Mouse (Mus musculus) T-cell, adult 66 days (primary cell): ENCODE results near the gene Dgcr6. TPM values are rescaled to one million over a fixed set of nuclear protein-coding genes. Genes with fewer than 3 reads are reported as not detected.

Experiments used
- total RNA-seq, 2 experiments: library from RNA; stranded (reverse); gene quantifications; 3 replicates in 1 of 2; 4 replicates in 1 of 2; pipeline ENCODE4 v1.2.4; 2023

The Dgcr6 gene
- total RNA-seq: 10 to 100 TPM in 1 of 2 experiments, 1 to 10 TPM in 1; 7.5 to 10.2 TPM

GRCm38 (mm10) chr16:18052731-18053202 is at the start of gene Dgcr6:
TSS of gene Dgcr6 (plus strand) at chr16:18052860.

Other genes with a start within 250 kb of the Dgcr6 start
- gene B830017H08Rik, start 219.7 kb upstream of the Dgcr6 start, total RNA-seq: not detected
- 10 to 100 TPM; 19.0 to 21.9 TPM for gene Car15, start 214.5 kb upstream of the Dgcr6 start, total RNA-seq
- 1 to 10 TPM; 5.5 to 5.7 TPM for gene Gm20518, start 161.2 kb upstream of the Dgcr6 start, total RNA-seq
- gene Tssk1, start 158.6 kb upstream of the Dgcr6 start, total RNA-seq: not detected
- 10 to 100 TPM; 79.5 to 79.9 TPM for gene Dgcr2, start 154.3 kb upstream of the Dgcr6 start, total RNA-seq
- gene Tssk2, start 154.2 kb upstream of the Dgcr6 start, total RNA-seq: not detected
- gene Ess2, start 141.5 kb upstream of the Dgcr6 start, total RNA-seq: 10 to 100 TPM; 72.0 to 81.4 TPM
- gene Gsc2, start 137.8 kb upstream of the Dgcr6 start, total RNA-seq: not detected
- 10 to 100 TPM; 20.5 to 25.4 TPM for gene Slc25a1, start 124.6 kb upstream of the Dgcr6 start, total RNA-seq
- under 1 TPM in 1 of 2 experiments, not detected in 1; 0.79 TPM for gene Vpreb2, start 72.4 kb upstream of the Dgcr6 start, total RNA-seq
- gene Prodh, start 37.3 kb downstream of the Dgcr6 start, total RNA-seq: 1 to 10 TPM; 4.9 to 6.8 TPM
- not detected for gene Rtn4r, start 74.8 kb downstream of the Dgcr6 start, total RNA-seq
- not detected for gene Ccdc188, start 165.0 kb downstream of the Dgcr6 start, total RNA-seq
- gene Zdhhc8, start 182.3 kb downstream of the Dgcr6 start, total RNA-seq: 10 to 100 TPM; 32.9 to 39.7 TPM
- gene Trmt2a, start 195.8 kb downstream of the Dgcr6 start, total RNA-seq: 10 to 100 TPM; 76.2 to 88.4 TPM
- 100 to 1,000 TPM in 1 of 2 experiments, 10 to 100 TPM in 1; 97.6 to 107 TPM for gene Ranbp1, start 195.9 kb downstream of the Dgcr6 start, total RNA-seq
- not detected for gene Gm49776, start 205.5 kb downstream of the Dgcr6 start, total RNA-seq
- 10 to 100 TPM; 53.5 to 60.6 TPM for gene Dgcr8, start 236.4 kb downstream of the Dgcr6 start, total RNA-seq